Mouse (Mus musculus): ENCODE data around the gene Adamts20.

Adamts20 gene

DNA sequence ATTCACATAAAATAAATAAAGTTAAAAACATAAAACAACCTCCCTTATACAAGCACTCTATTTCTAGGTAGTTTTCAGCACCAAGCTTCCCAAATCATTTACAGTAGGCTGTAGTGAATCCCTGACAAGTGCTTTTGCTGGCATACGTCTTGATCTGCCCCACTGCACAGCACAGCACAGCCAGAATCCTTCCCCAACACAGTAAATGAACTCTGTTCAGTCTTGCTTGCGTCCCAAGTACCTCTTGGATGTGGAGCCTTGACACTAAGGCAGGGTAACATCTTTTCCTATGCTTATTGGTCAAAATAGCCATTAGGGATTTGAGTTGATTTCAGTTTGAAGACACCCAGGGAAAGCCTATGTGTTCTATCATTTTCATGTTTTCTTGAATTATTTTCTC is 228.5 kb downstream of the Adamts20 start:
- Histone ChIP-seq H3K27me3 (ENCODE audit: control insufficient read depth, insufficient read depth, low read length, poor library complexity, severe bottlenecking) (no peaks in the 10 kb centered on the region), H3K36me3 (ENCODE audit: control insufficient read depth, insufficient read depth, low read length, poor library complexity, severe bottlenecking) (no peaks in the 10 kb centered on the region)
- no peak for DNase-seq (ENCODE audit: low read depth, low spot score)

DNA sequence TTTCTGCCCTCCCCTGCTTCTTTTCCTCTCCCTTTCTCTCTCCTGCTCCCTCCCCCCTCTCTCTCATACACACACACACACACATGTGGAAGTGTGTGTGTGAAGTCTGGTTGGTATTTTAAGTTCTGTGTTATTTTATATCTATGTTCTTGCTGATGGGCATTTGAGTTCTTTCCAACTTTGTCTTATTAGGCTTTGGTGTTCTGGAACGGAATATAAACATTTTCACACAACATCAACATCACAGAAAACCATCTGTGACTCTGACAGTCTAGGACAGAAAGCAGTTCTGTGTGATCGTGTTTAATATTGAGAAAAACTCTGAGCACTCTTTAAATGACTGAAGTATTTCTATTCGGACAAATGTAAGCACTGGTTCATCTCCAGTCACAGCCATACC is 229.1 kb downstream of the Adamts20 start:
- no peaks in the 10 kb centered on the region for H3K27me3 ChIP-seq (ENCODE audit: control insufficient read depth, insufficient read depth, low read length, poor library complexity, severe bottlenecking)
- H3K36me3 ChIP-seq (ENCODE audit: control insufficient read depth, insufficient read depth, low read length, poor library complexity, severe bottlenecking), result no peaks in the 10 kb centered on the region
- DNase-seq (ENCODE audit: low read depth, low spot score), result no peak

DNA sequence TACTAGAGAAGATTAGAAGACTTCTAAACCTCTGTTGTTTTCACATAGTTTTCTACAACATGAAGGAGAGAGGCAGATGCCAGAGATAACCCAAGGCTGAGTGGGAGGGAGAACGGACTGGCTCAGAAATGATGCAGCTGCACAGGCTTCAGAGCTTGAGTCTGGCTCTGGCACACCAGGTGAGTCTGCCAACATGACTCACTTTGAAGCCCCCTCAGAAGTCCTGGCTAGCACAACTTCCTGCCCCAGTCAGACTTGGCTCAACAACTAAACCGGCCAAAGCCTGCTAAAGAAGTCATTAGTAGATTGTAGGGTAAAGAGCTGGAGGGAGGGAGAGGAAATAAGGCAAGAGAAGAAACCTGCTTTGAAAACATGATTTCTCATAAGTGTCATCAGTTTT is 230.0 kb downstream of the Adamts20 start:
- H3K36me3 ChIP-seq (ENCODE audit: control insufficient read depth, insufficient read depth, low read length, poor library complexity, severe bottlenecking), result no peaks in the 10 kb centered on the region
- no peak for DNase-seq (ENCODE audit: low read depth, low spot score)
- no peaks in the 10 kb centered on the region for H3K27me3 ChIP-seq (ENCODE audit: control insufficient read depth, insufficient read depth, low read length, poor library complexity, severe bottlenecking)

DNA sequence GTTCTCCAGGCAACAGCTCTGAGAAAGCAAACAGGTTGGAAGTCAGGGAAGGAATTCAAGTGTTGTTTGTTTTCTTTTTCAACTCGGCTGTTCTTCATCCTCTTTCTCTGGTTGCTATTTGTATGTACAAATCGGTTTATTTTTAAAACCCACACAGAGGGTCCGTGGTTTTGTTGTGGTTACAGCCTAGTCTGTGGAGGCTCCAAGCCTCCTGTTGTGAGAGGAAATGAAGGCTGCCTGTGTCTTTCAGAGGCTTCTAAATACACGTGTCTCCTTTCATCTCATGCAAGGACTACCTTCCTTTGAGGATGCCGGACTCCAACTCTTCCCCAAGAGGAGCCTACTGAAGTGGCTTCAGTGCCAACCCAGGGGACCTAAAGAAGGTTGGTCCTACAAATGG is 234.0 kb downstream of the Adamts20 start:
- DNase-seq (ENCODE audit: low read depth, low spot score), result no peak
- Histone ChIP-seq H3K27me3 (ENCODE audit: control insufficient read depth, insufficient read depth, low read length, poor library complexity, severe bottlenecking) (no peaks in the 10 kb centered on the region), H3K36me3 (ENCODE audit: control insufficient read depth, insufficient read depth, low read length, poor library complexity, severe bottlenecking) (no peaks in the 10 kb centered on the region)

DNA sequence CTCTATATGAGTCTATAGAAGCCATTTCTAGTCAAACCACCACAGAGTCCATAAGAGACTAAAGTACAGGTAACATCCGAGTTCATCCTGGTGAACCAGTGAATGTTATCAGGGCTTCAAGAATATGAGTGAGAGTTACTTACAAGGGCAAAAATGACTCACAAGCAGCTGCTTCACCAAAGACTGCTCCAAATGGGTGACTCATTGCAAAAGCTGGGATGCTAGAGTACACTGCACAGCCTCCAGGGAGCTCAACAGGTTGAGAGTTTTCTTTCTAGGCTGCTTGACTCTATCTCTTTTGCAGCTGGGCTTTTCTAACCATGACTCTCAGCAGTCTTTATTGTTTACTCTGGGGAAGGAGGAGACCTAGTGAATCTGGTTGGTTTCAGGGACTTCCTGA is 237.8 kb downstream of the Adamts20 start:
- Histone ChIP-seq H3K36me3 (ENCODE audit: control insufficient read depth, insufficient read depth, low read length, poor library complexity, severe bottlenecking) (no peaks in the 10 kb centered on the region), H3K27me3 (ENCODE audit: control insufficient read depth, insufficient read depth, low read length, poor library complexity, severe bottlenecking) (no peaks in the 10 kb centered on the region)
- no peak for DNase-seq (ENCODE audit: low read depth, low spot score)

DNA sequence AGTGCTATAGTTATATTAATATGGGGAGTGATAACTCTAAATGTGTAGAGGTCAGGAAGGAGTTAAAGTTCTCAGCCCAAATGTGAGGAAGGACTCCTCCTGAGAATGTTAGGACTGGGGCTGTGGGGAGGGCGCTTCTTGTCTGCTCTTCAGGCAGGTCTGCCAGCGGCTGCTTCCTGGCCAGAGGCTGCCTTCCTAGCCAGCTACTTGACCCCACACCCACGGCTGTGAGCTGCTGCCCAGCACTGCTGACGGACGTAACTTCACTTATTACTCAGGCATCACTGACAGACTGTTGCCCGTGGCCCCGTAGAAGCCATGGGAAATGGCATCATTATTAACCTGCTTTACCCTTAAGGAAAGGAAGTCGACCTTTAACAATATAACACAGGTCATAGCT is 242.1 kb downstream of the Adamts20 start:
- DNase-seq (ENCODE audit: low read depth, low spot score), result no peak
- no peaks in the 10 kb centered on the region for H3K27me3 ChIP-seq (ENCODE audit: control insufficient read depth, insufficient read depth, low read length, poor library complexity, severe bottlenecking)
- H3K36me3 ChIP-seq (ENCODE audit: control insufficient read depth, insufficient read depth, low read length, poor library complexity, severe bottlenecking), result no peaks in the 10 kb centered on the region

DNA sequence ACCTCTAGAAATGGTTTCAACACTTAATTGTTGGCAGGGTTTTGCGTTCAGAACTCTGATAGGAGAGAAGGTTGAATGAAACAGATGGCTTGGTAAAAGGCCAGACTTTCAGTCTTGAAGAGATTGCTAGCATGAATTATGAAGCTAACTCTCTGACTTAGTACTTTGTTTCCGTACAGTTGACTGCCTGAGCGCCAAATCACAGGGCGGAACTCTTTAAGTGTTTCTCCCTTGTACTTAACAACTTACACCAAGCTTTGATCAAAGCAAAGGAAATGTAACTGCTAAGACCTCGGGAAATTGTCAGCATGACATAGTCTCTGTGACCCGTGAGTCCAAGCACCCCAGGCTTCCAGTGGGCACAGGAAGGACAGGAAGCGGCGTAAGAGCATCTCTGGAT is 244.5 kb downstream of the Adamts20 start:
- H3K36me3 ChIP-seq (ENCODE audit: control insufficient read depth, insufficient read depth, low read length, poor library complexity, severe bottlenecking), result no peaks in the 10 kb centered on the region
- no peak for DNase-seq (ENCODE audit: low read depth, low spot score)
- H3K27me3 ChIP-seq (ENCODE audit: control insufficient read depth, insufficient read depth, low read length, poor library complexity, severe bottlenecking), result no peaks in the 10 kb centered on the region

Measured in splenic B cell, adult 2 months (primary cell).